Mouse (Mus musculus): ENCODE measurements at regions not wholly inside any gene's neighbourhood (a gene's known extent, or its start where the extent isn't known, plus 50 kb on each side); places are given as distances from the start of the nearest gene placed in this dataset.

DNA sequence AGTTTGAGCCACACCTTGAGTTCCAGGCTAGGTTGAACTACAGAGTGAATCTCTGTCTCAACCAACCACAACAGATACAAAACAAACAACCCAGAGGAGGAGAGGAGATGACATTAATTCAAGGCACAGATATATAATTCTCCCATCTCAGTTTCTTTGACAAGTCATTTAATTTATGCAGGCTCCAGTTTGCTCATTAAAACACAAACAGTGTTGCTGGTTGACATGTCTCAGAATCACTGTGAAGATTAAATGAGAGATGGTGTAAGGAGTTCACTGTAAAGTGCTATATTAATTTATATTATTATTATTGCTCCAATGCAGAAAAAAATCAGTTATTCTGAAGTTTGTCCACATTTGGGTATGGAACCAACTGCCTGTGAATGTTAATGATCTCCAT is 134.4 kb downstream of the Edem1 start:
- Histone ChIP-seq H3K9me3 (ENCODE audit: control insufficient read depth, low read length) (no peaks in the 10 kb centered on the region), H3K9ac (ENCODE audit: low read depth, low read length) (no peak overlapping the region), H3K27ac (ENCODE audit: low read depth, low read length) (no peak overlapping the region), H3K4me1 (replicated peaks; ENCODE audit: control insufficient read depth, insufficient read depth, low read length) (no peaks in the 10 kb centered on the region), H3K36me3 (ENCODE audit: control insufficient read depth, insufficient read depth, low read length) (no peaks in the 10 kb centered on the region), H3K27me3 (ENCODE audit: control insufficient read depth, insufficient read depth, low read length) (no peaks in the 10 kb centered on the region), H3K4me3 (ENCODE audit: low read depth, low read length) (no peak overlapping the region), H3K4me2 (replicated peaks; ENCODE audit: low read depth, low read length) (no peak overlapping the region)
- ATAC-seq (ENCODE audit: low FRiP score) (no peak), DNase-seq (ENCODE audit: low spot score) (no peak)

DNA sequence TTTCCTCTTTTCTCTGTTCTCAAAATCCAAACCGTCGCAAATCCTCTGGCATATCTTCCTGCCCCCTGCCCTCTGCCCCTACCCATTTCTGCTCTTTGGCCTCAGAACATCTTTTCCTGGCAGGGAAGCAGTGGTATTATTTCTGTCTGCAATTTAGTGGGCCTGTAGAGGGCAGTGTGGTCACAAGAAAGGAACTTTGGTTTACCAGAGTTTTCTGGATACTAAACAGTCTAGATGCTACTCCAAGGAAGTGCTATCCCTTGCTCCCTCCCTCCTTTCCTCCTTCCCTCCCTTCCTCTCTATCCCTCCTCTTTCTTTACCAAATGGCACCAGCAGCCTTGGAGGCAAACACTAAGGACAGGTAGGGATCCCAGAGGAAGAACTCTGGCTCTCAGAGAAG is 134.9 kb downstream of the Edem1 start:
- H3K27me3 ChIP-seq (ENCODE audit: control insufficient read depth, insufficient read depth, low read length): no peaks in the 10 kb centered on the region
- no peaks in the 10 kb centered on the region for H3K4me1 ChIP-seq (replicated peaks; ENCODE audit: control insufficient read depth, insufficient read depth, low read length)
- H3K36me3 ChIP-seq (ENCODE audit: control insufficient read depth, insufficient read depth, low read length): no peaks in the 10 kb centered on the region
- H3K9ac ChIP-seq (ENCODE audit: low read depth, low read length): no peak overlapping the region
- WGBS: 16% methylated on average over 2 of the region's 2 CpGs
- DNase-seq (ENCODE audit: low spot score): peak; percentile 67
- H3K4me2 ChIP-seq (replicated peaks; ENCODE audit: low read depth, low read length): no peak overlapping the region
- no peaks in the 10 kb centered on the region for H3K9me3 ChIP-seq (ENCODE audit: control insufficient read depth, low read length)
- H3K4me3 ChIP-seq (ENCODE audit: low read depth, low read length): no peak overlapping the region
- no peak overlapping the region for H3K27ac ChIP-seq (ENCODE audit: low read depth, low read length)
- peak; percentile 56; the same call in 1 of the 2 replicates for ATAC-seq (ENCODE audit: low FRiP score)

DNA sequence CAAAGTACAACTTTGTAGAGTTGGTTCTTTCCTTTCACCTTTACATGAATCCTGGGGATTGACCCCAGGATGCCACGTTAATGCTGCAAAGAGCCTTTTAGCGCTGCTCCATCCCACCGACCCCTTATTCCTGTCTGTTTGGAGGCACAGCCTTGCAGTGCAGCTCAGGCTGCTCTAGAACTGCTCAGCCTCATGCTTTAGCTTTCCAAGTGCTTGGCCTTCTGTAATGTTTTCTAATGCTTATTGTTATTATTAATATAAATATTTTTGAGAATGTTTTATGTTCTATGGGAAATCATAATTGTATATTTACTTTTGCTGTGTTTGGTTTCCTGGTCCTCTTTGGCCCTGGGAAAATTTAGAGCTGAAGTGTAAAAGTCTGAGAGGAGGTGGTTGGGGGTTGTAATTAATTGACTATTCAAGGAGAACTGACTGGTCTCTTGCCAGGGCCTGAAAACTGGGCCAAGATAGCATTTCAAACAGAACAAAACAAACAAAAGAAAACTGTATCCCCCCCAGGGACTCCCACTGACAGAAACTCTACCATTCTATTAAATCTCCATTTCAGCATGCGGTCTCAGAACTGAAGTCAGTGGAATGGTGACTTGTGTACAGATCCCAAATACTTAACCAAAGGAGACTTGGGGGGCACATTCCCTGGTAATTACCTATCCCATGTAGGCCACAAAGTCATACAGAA is 141.2 kb downstream of the Edem1 start:
- no peak overlapping the region for H3K4me3 ChIP-seq (ENCODE audit: low read depth, low read length)
- 76% methylated on average over 4 of the region's 4 CpGs for WGBS
- H3K9me3 ChIP-seq (ENCODE audit: control insufficient read depth, low read length): no peaks in the 10 kb centered on the region
- no peaks in the 10 kb centered on the region for H3K4me1 ChIP-seq (replicated peaks; ENCODE audit: control insufficient read depth, insufficient read depth, low read length)
- no peaks in the 10 kb centered on the region for H3K27me3 ChIP-seq (ENCODE audit: control insufficient read depth, insufficient read depth, low read length)
- no peak for ATAC-seq (ENCODE audit: low FRiP score)
- no peak for DNase-seq (ENCODE audit: low spot score)
- H3K4me2 ChIP-seq (replicated peaks; ENCODE audit: low read depth, low read length): no peak overlapping the region
- H3K27ac ChIP-seq (ENCODE audit: low read depth, low read length): no peak overlapping the region
- H3K9ac ChIP-seq (ENCODE audit: low read depth, low read length): no peak overlapping the region
- no peaks in the 10 kb centered on the region for H3K36me3 ChIP-seq (ENCODE audit: control insufficient read depth, insufficient read depth, low read length)

DNA sequence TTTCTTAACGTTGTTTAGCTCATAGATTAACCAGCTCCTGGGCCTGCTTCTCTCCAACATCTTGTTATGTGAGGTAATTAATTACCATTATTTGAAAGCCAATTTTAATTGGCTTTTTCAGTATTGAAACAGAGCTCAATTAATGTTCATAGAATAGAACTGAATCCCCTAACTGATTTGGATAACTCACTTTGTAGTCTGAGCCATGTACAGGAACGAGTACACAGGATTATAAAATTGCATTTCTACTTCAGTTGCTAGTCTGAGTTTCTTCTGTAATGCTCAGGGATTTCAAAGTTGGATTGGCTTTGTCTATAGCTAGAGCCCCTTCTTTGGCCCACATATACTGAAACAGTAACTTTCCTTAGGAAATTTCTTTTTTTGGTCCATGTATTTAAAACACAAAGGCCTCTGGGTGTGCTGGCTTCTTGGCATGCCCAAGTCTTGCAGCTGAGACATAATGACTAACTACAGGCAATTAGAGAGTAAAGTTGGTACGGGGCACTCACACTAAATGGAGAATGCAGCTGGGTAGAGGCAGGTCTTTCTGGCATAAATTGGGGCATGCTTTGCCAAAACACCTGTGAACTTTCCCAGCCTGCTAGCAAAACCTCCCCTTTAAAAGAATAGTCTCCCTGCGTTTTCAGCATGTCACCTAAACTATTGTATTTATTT is 143.1 kb downstream of the Edem1 start:
- no peak for DNase-seq (ENCODE audit: low spot score)
- Histone ChIP-seq H3K27me3 (ENCODE audit: control insufficient read depth, insufficient read depth, low read length) (no peaks in the 10 kb centered on the region), H3K4me3 (ENCODE audit: low read depth, low read length) (no peak overlapping the region), H3K9me3 (ENCODE audit: control insufficient read depth, low read length) (no peaks in the 10 kb centered on the region), H3K4me1 (replicated peaks; ENCODE audit: control insufficient read depth, insufficient read depth, low read length) (no peaks in the 10 kb centered on the region), H3K4me2 (replicated peaks; ENCODE audit: low read depth, low read length) (no peak overlapping the region), H3K9ac (ENCODE audit: low read depth, low read length) (no peak overlapping the region), H3K27ac (ENCODE audit: low read depth, low read length) (no peak overlapping the region), H3K36me3 (ENCODE audit: control insufficient read depth, insufficient read depth, low read length) (no peaks in the 10 kb centered on the region)
- ATAC-seq (ENCODE audit: low FRiP score): no peak
- WGBS: 79% methylated on average over 4 of the region's 4 CpGs

DNA sequence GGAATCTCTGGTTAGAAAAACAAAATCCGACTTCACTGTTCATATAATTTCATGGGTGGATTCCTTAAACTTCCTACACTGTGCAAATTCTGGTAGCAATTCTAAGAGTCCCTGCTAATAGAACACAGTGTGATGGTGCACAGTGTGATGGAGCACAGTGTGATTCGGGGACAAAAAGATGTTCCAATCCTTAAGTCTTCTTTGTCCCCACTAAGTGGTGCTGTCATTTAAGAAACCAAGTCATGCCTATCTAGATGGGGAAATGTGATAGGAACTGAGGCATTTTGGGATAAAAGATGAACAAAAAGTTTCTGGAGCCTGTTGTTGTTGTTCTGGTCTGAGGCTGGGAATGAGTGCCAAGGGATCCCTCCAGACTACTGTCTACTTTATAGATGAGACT is 145.3 kb downstream of the Edem1 start:
- 87% methylated on average over 2 of the region's 2 CpGs for WGBS

DNA sequence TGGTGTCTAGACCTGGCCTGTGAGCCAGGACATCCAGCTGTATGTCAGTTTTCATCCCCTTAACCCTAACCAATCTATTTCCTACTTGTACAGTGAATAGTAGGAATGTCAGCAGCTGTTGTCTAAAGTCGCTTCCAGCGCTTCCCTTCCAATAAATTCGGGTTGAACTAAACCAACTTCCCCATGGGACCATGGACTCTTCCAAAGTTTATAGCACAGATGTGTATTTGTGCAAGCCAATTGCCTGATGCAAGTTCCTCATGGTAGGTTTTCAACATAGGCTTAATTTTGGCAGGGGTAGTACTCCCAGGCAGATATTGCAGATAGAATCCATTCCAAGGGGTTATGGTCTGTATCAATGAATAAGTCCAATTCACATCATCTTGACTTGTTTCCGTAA is 161.1 kb downstream of the Edem1 start:
- DNase-seq (ENCODE audit: low spot score): no peak
- Histone ChIP-seq H3K36me3 (ENCODE audit: control insufficient read depth, insufficient read depth, low read length) (no peaks in the 10 kb centered on the region), H3K27me3 (ENCODE audit: control insufficient read depth, insufficient read depth, low read length) (no peaks in the 10 kb centered on the region), H3K27ac (ENCODE audit: low read depth, low read length) (no peak overlapping the region), H3K4me2 (replicated peaks; ENCODE audit: low read depth, low read length) (no peak overlapping the region), H3K9ac (ENCODE audit: low read depth, low read length) (no peak overlapping the region), H3K4me3 (ENCODE audit: low read depth, low read length) (no peak overlapping the region), H3K9me3 (ENCODE audit: control insufficient read depth, low read length) (no peaks in the 10 kb centered on the region), H3K4me1 (replicated peaks; ENCODE audit: control insufficient read depth, insufficient read depth, low read length) (no peaks in the 10 kb centered on the region)
- 89% methylated on average over 4 of the region's 4 CpGs for WGBS
- no peak for ATAC-seq (ENCODE audit: low FRiP score)

More for the DNA sequence above, 145.3 kb downstream of the Edem1 start:
- H3K4me2 ChIP-seq (replicated peaks; ENCODE audit: low read depth, low read length): no peak overlapping the region
- H3K9me3 ChIP-seq (ENCODE audit: control insufficient read depth, low read length): no peaks in the 10 kb centered on the region
- no peak overlapping the region for H3K4me3 ChIP-seq (ENCODE audit: low read depth, low read length)
- no peak overlapping the region for H3K9ac ChIP-seq (ENCODE audit: low read depth, low read length)
- DNase-seq (ENCODE audit: low spot score) (no peak), ATAC-seq (ENCODE audit: low FRiP score) (no peak)
- H3K36me3 ChIP-seq (ENCODE audit: control insufficient read depth, insufficient read depth, low read length): no peaks in the 10 kb centered on the region
- no peaks in the 10 kb centered on the region for H3K27me3 ChIP-seq (ENCODE audit: control insufficient read depth, insufficient read depth, low read length)
- H3K4me1 ChIP-seq (replicated peaks; ENCODE audit: control insufficient read depth, insufficient read depth, low read length): no peaks in the 10 kb centered on the region
- no peak overlapping the region for H3K27ac ChIP-seq (ENCODE audit: low read depth, low read length)

DNA sequence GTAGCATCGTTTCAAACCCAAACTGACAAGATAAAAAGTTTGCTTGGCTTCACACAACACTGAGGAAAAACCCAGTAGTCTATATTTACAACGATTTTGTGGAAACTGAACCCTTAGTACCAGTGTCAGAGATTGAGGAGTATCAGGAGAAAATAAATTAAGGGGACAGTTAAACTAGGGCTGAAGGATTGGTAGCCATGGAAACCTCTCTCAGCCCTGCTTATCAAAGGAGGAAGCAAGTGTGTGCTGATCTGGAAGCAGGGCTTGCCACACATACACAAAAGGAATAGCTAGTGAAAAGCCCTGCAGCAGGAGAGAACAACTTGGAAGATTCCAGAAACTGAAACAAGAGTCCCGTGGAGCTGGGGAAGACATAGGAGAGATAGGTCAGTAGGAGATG is 165.3 kb downstream of the Edem1 start:
- no peak overlapping the region for H3K9ac ChIP-seq (ENCODE audit: low read depth, low read length)
- ATAC-seq (ENCODE audit: low FRiP score) (no peak), DNase-seq (ENCODE audit: low spot score) (no peak)
- H3K27ac ChIP-seq (ENCODE audit: low read depth, low read length): no peak overlapping the region
- no peaks in the 10 kb centered on the region for H3K4me1 ChIP-seq (replicated peaks; ENCODE audit: control insufficient read depth, insufficient read depth, low read length)
- H3K27me3 ChIP-seq (ENCODE audit: control insufficient read depth, insufficient read depth, low read length): no peaks in the 10 kb centered on the region
- H3K9me3 ChIP-seq (ENCODE audit: control insufficient read depth, low read length): no peaks in the 10 kb centered on the region
- no peaks in the 10 kb centered on the region for H3K36me3 ChIP-seq (ENCODE audit: control insufficient read depth, insufficient read depth, low read length)
- WGBS: 60% methylated on average over 3 of the region's 3 CpGs
- no peak overlapping the region for H3K4me3 ChIP-seq (ENCODE audit: low read depth, low read length)
- no peak overlapping the region for H3K4me2 ChIP-seq (replicated peaks; ENCODE audit: low read depth, low read length)

DNA sequence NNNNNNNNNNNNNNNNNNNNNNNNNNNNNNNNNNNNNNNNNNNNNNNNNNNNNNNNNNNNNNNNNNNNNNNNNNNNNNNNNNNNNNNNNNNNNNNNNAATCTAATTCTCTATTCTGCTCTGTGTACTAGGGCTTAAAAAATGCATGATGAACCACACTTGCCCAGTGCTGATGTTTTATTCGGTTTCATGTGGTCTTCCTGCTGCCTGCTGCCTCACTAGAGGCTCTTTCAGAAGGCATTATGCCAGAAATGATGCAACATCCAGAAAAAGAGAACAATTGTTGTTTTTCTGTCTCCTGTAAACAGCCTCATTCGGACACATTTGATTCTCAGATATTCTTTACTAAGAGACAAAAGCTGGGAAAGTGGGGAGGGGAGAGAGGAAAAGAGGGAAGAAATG is 176.0 kb downstream of the Edem1 start:
- no peaks in the 10 kb centered on the region for H3K9me3 ChIP-seq (ENCODE audit: control insufficient read depth, low read length)
- DNase-seq (ENCODE audit: low spot score) (no peak), ATAC-seq (ENCODE audit: low FRiP score) (no peak)
- 91% methylated on average over 2 of the region's 2 CpGs for WGBS
- no peak overlapping the region for H3K4me3 ChIP-seq (ENCODE audit: low read depth, low read length)
- no peak overlapping the region for H3K27ac ChIP-seq (ENCODE audit: low read depth, low read length)
- no peak overlapping the region for H3K9ac ChIP-seq (ENCODE audit: low read depth, low read length)
- no peaks in the 10 kb centered on the region for H3K36me3 ChIP-seq (ENCODE audit: control insufficient read depth, insufficient read depth, low read length)
- H3K4me1 ChIP-seq (replicated peaks; ENCODE audit: control insufficient read depth, insufficient read depth, low read length): no peaks in the 10 kb centered on the region
- no peak overlapping the region for H3K4me2 ChIP-seq (replicated peaks; ENCODE audit: low read depth, low read length)
- H3K27me3 ChIP-seq (ENCODE audit: control insufficient read depth, insufficient read depth, low read length): no peaks in the 10 kb centered on the region

DNA sequence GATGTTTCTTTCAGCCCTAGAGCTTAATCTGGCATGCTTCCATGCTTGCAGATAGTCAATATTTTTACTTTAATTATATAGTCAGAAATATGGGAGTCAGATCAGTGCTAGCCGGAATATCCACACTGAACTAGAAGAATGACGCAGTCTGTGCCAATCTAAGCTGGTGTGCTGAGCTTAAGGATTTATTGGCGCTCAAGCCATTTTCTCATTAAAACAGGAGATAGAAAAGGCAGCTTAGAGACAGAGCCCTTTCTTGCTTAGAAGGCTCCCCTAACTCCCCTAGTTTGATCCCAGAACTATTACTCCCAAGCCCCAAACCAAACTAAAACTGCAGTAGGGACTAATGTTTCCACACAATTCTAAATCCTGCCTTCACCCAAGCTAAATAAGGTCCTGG is 180.9 kb downstream of the Edem1 start:
- no peak overlapping the region for H3K27ac ChIP-seq (ENCODE audit: low read depth, low read length)

More for the DNA sequence above, 180.9 kb downstream of the Edem1 start:
- Histone ChIP-seq H3K4me3 (ENCODE audit: low read depth, low read length) (no peak overlapping the region), H3K4me1 (replicated peaks; ENCODE audit: control insufficient read depth, insufficient read depth, low read length) (no peaks in the 10 kb centered on the region), H3K36me3 (ENCODE audit: control insufficient read depth, insufficient read depth, low read length) (no peaks in the 10 kb centered on the region), H3K4me2 (replicated peaks; ENCODE audit: low read depth, low read length) (no peak overlapping the region), H3K9me3 (ENCODE audit: control insufficient read depth, low read length) (no peaks in the 10 kb centered on the region), H3K27me3 (ENCODE audit: control insufficient read depth, insufficient read depth, low read length) (no peaks in the 10 kb centered on the region), H3K9ac (ENCODE audit: low read depth, low read length) (no peak overlapping the region)
- DNase-seq (ENCODE audit: low spot score) (no peak), ATAC-seq (ENCODE audit: low FRiP score) (no peak)
- WGBS: 95% methylated on average over 3 of the region's 3 CpGs
